Mouse (Mus musculus): Measurements from ENCODE around the gene Btbd6. TPM values are rescaled to one million over a fixed set of nuclear protein-coding genes. Genes with fewer than 3 reads are reported as not detected.

Gene Btbd6
- 9.0 and 11.7 TPM in 2 replicates for polyA plus RNA-seq (2015; fragmentation: Nextera tagmentation; extraction: Ambion mirVana)

GRCm38 (mm10) chr12:112976371-112977073 lies at the start of gene Btbd6:
Btbd6 (plus strand) TSS chr12:112976482.

GRCm38 (mm10) chr12:112929562-112930352 lies 46.5 kb upstream of the Btbd6 start, which contains the start of gene Jag2:
Jag2 (minus strand) TSS chr12:112929776.

DNA sequence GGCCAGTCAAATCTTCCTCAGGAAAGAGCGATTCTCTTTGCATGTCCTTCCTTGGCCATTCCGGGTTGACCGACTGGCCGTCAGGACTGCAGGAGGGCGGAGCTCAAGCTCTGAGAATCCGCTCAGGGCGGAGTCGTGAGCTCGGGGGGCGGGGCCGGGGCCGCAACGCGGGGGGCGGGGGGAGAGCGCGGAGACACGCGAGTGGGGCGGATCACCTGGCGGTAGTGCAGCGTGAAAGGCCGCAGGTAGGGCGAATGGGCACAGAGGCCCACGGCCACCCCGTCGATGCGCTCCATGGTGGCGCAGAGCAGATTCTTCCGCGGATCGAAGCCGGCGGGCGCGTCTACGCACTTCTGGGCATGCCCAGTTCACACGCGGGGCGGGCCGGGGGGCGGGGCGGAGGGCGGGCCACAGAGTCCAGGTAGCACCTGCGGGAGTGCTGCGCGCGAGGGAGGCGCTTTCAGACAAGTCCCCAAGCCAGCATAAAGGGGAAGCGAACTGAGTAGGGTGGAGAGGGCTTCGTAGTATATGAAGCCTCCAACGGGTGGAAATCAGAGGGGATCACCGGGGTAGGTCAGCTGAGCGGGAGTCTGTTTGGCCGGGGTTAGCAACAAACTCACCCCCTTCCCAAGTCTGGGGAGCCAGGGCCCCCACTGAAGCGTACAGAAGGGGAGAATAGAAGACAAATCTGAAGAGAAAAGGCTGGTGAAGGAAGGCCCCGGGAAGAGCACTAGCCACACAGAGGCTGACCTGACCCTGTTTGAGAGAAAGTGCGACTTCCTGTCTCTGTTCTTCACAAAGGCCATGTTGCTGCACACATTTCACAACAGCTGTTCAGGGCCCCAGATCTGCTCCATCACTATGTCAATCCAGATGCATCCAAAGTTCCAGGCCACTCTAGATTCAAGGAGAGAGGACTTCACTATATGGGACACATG lies 34.2 kb upstream of the Btbd6 start, which contains the start of gene Nudt14:
Nudt14 (minus strand) TSS at position 349 of the 938 bp plus-strand sequence.

DNA sequence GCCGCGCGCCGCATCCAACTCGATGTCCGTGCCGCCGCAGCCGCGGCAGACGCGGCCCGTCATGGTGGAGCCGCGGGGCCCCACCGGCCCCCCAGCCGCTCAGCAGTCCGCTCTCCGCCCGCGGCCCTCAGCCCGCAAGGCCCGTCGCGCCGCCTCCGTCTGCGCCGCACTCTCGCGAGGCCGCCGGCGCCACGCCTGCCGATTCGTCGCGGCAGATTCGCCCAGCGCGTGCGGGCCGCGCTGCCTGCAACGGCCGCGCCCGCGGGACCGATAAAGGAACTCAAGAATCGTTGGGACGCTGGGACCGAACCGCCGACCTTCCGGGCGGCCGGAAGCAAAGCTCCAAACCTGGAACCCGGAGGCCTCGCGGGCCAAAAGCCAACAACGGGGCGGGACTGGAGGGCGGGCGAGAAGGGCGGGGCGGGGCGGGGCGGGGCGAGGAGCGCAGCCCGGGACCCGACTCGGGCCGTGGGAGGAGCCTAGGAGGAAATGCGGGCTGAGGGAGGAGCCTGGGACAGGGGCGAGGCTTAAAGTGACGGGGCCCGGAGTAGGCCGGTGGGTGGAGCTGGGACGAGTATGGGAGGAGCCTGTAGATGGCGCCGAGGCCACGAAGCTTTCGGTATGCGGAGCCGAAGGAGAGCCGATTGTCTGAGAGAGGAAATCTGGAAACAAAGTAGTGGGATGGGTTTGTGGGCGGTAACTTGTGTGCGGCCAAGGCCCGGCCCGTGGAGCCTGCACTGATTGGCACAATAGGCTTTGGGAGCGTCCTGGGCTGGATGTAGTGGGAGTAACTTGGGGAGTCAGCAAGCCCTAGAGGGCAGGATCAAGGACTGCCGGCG lies 24.2 kb downstream of the Btbd6 start, which contains the start of gene Brf1:
Brf1 (minus strand) TSS at position 411 of the 839 bp plus-strand sequence.

DNA sequence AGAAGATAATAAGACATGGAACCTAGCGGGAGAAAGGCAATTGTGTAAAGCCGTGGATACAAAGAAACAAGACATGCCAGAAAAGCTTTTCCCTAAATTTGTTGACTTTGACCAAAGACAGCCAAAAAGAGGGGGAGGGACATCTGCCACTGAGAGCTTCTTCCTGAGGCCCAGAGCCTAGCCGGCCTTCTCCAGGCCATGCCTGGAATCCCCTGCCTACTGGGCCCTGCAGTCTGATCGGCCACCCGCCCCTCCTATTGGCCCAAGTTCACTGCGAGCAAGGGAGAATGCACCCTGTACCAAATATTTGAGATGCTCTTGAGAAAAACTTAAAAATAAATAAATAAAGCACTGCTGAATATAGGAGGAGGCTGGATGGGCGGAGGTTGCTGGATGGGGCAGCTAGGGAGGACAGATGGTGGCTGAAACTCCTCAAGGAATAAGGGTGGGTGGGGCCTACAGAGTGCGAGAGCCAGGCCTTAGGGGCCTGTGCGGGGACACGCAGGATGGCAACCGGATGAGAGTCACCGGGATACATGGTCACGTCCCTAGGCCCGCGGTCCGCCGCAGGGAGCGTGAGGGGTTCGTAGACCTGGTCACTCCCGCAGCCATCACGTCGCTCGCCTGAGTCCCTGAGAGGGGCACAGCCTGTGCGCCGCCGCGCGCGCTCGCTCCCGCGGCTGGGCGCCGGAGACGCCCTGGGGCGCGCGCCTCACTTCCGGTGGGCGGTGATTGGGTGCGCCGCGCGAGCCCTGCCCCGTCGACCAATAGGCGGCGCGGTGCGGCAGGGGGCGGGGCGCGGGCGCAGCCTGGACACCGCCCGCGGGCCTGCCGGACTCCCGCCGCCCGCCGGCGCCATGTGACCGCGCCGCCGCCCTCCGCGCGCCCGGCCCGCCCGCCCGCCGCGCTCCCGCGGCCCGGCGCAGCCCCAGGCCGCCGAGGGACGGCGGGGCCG lies 37.6 kb downstream of the Btbd6 start, which contains the start of gene Pacs2:
Pacs2 (plus strand) TSS at position 905 of the 955 bp plus-strand sequence.

Other genes with a start within 250 kb of the Btbd6 start
- 26.8 and 42.1 TPM in 2 replicates for gene Pld4, start 215.8 kb upstream of the Btbd6 start, polyA plus RNA-seq (2015; fragmentation: Nextera tagmentation; extraction: Ambion mirVana)
- 1.5 and 1.7 TPM in 2 replicates for gene Ahnak2, start 173.8 kb upstream of the Btbd6 start, polyA plus RNA-seq (2015; fragmentation: Nextera tagmentation; extraction: Ambion mirVana)
- gene Clba1, start 167.5 kb upstream of the Btbd6 start, polyA plus RNA-seq (2015; fragmentation: Nextera tagmentation; extraction: Ambion mirVana) = 1.4 and 1.8 TPM in 2 replicates
- gene Cdca4, start 147.1 kb upstream of the Btbd6 start, polyA plus RNA-seq (2015; fragmentation: Nextera tagmentation; extraction: Ambion mirVana) = 77.8 and 82.7 TPM in 2 replicates
- gene Gpr132, start 108.3 kb upstream of the Btbd6 start, polyA plus RNA-seq (2015; fragmentation: Nextera tagmentation; extraction: Ambion mirVana) = 1.6 and 1.7 TPM in 2 replicates
- gene Jag2, start 46.7 kb upstream of the Btbd6 start, polyA plus RNA-seq (2015; fragmentation: Nextera tagmentation; extraction: Ambion mirVana) = 0.90 and 1.3 TPM in 2 replicates
- gene Nudt14, start 34.4 kb upstream of the Btbd6 start, polyA plus RNA-seq (2015; fragmentation: Nextera tagmentation; extraction: Ambion mirVana) = 24.7 and 32.5 TPM in 2 replicates
- 46.0 and 52.5 TPM in 2 replicates for gene Brf1, start 24.2 kb downstream of the Btbd6 start, polyA plus RNA-seq (2015; fragmentation: Nextera tagmentation; extraction: Ambion mirVana)
- gene Pacs2, start 38.0 kb downstream of the Btbd6 start, polyA plus RNA-seq (2015; fragmentation: Nextera tagmentation; extraction: Ambion mirVana) = 9.3 and 9.8 TPM in 2 replicates
- gene Tex22, start 98.0 kb downstream of the Btbd6 start, polyA plus RNA-seq (2015; fragmentation: Nextera tagmentation; extraction: Ambion mirVana) = not detected in 2 replicates
- gene Mta1, start 121.8 kb downstream of the Btbd6 start, polyA plus RNA-seq (2015; fragmentation: Nextera tagmentation; extraction: Ambion mirVana) = 9.7 and 10.4 TPM in 2 replicates
- gene Crip2, start 163.8 kb downstream of the Btbd6 start, polyA plus RNA-seq (2015; fragmentation: Nextera tagmentation; extraction: Ambion mirVana) = 121 and 135 TPM in 2 replicates
- 562 and 624 TPM in 2 replicates for gene Crip1, start 169.8 kb downstream of the Btbd6 start, polyA plus RNA-seq (2015; fragmentation: Nextera tagmentation; extraction: Ambion mirVana)
- 14.0 and 14.7 TPM in 2 replicates for gene Tedc1, start 179.9 kb downstream of the Btbd6 start, polyA plus RNA-seq (2015; fragmentation: Nextera tagmentation; extraction: Ambion mirVana)
- 2.0 and 2.1 TPM in 2 replicates for gene Tmem121, start 209.4 kb downstream of the Btbd6 start, polyA plus RNA-seq (2015; fragmentation: Nextera tagmentation; extraction: Ambion mirVana)

Measured in spleen, postnatal 0 days (tissue).